Mouse (Mus musculus) G1E (cell line): ENCODE results near the gene Vipr1. TPM values are rescaled to one million over a fixed set of nuclear protein-coding genes. Genes with fewer than 3 reads are reported as not detected.

ENCODE experiments used
- ATAC-seq: 2 replicates; pipeline ENCODE4 v1.8.0; 2016; ENCODE audit warnings: mild to moderate bottlenecking; ENCODE audit not compliant: insufficient number of reproducible peaks, poor library complexity, low FRiP score, severe bottlenecking; ENCODE audit errors: extremely low read depth
- DNase-seq: peaks from one replicate; pipeline ENCODE4 v3.0.0; 2012; ENCODE audit warnings: low spot score
- H3K27me3 ChIP-seq: 2 replicates; pipeline ENCODE4 v1.6.1; 2012; ENCODE audit warnings: mild to moderate bottlenecking, low read length, inconsistent platforms; ENCODE audit not compliant: insufficient read depth
- H3K36me3 ChIP-seq: replicated peaks from 2 replicates; pipeline ENCODE3; 2012; ENCODE audit warnings: mild to moderate bottlenecking, inconsistent platforms
- H3K4me1 ChIP-seq: 2 replicates; pipeline ENCODE4 v1.6.1; 2012; ENCODE audit warnings: low read depth, low read length, inconsistent platforms, mixed read lengths; ENCODE audit not compliant: insufficient read depth
- H3K4me3 ChIP-seq: 2 replicates; pipeline ENCODE4 v1.5.1; 2012; ENCODE audit warnings: low read depth, mild to moderate bottlenecking, inconsistent platforms, low read length, moderate library complexity, mixed read lengths
- H3K9me3 ChIP-seq: replicated peaks from 2 replicates; pipeline ENCODE4 v1.6.1; 2012; ENCODE audit warnings: inconsistent platforms
- CTCF ChIP-seq: IDR thresholded peaks from 2 replicates; pipeline ENCODE4 v1.5.1; 2012; ENCODE audit warnings: low read depth, low read length, inconsistent platforms, mixed read lengths
- GATA1 ChIP-seq: IDR thresholded peaks from 2 replicates; pipeline ENCODE4 v1.6.1; 2012; ENCODE audit warnings: borderline replicate concordance, low read length, inconsistent platforms, mixed read lengths
- GATA2 ChIP-seq: IDR thresholded peaks from 2 replicates; pipeline ENCODE4 v1.6.1; 2012; ENCODE audit warnings: low read depth, low read length, inconsistent platforms, borderline replicate concordance
- POLR2AphosphoS5 ChIP-seq: IDR thresholded peaks from 2 replicates; pipeline ENCODE4 v1.6.1; 2012; ENCODE audit warnings: low read depth, low read length, inconsistent platforms; ENCODE audit not compliant: insufficient replicate concordance
- TAL1 ChIP-seq: conservative IDR thresholded peaks from 2 replicates; pipeline ENCODE4 v1.6.1; 2012; ENCODE audit warnings: low read depth, low read length, inconsistent platforms, mixed read lengths
- polyA plus RNA-seq: library from polyadenylated mRNA; stranded (reverse); fragments of >175 nt; gene quantifications from 2 replicates; pipeline ENCODE4 v1.2.3, GENCODE M21; 2012
- total RNA-seq, 2 experiments: library from RNA; stranded (forward) in 1 of 2; stranded (reverse) in 1 of 2; fragments of 200-1000 nt in 1 of 2; fragments of >200 nt in 1 of 2; fragmentation: Nextera tagmentation in 1 of 2; gene quantifications; 2 replicates each; pipeline ENCODE4 v1.2.3; 2014 to 2017

The Vipr1 gene
- total and polyA plus RNA-seq, 3 experiments = under 0.01 TPM; not detected in 2

DNA sequence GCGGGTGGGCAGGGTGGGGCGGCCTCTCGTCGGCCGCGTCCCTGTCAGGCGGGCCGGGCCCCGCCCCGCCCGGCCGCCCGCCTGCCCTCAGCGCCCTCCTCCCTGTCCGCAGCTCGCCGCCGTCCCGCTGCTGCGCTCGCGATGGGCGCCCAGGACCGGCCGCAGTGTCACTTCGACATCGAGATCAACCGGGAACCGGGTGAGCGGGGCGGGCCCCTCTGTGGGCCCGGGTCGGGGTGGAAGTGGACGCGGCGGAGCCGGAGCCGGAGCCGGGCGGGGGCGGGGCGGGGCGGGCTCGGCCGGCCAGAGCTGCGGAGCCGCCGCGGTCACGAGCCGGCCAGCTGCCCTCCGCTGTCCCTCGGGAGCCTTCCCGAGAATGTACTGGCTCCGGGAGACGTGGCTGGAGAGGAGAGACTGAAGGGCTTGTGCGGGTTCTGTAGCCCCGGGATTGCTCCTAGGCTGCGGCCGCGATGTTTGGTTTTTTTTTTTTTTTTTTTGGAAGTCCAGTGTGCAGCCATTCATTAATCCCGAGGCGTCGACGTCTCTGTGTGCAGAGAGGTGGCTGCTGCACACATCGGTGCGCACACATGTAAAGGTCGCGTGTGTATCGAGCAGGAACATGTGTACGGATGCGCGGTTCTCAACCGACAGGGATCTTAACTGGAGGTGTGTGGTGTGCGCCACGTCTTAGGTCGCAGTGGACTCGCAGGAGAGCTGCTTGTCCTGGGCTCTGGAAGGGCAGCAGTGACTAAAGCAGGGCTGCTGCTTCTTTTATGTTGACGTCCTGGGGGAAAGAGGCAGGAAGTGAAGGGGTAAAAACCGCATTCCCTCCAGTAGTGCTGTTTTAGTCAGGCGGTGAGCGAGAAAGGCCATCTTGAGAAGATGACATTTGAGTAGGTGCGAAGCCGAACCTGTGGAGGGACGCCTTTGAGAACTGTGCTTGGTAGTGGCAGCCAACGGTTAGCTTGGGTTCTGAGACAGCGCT lies 77.1 kb downstream of the Vipr1 start:
- Histone ChIP-seq H3K36me3 (peaks cover 12% of the 10 kb centered on the region), H3K4me1 (peaks cover 19% of the 10 kb centered on the region), H3K27me3 (no peaks in the 10 kb centered on the region), H3K9me3 (peaks cover 3% of the 10 kb centered on the region; the same call in 1 of the 2 replicates), H3K4me3 (peak overlapping the region; percentile 79)
- TF ChIP-seq CTCF (no peak), TAL1 (no peak), GATA1 (no peak), GATA2 (no peak), POLR2AphosphoS5 (no peak)
- ATAC-seq (0 out of 2 replicates have a peak, but pooled peaks have one; percentile 2), DNase-seq (peak; percentile 26)

Other genes starting within 250 kb of the Vipr1 start
- not detected in 2 replicates for gene Cck, start 147.0 kb upstream of the Vipr1 start, total RNA-seq (2014; fragmentation: Nextera tagmentation)
- not detected in 2 replicates for gene Cck, start 147.0 kb upstream of the Vipr1 start, total RNA-seq (2017)
- not detected in 2 replicates for gene Cck, start 147.0 kb upstream of the Vipr1 start, polyA plus RNA-seq
- gene Lyzl4, start 620 bp upstream of the Vipr1 start, total RNA-seq (2014; fragmentation: Nextera tagmentation) = not detected in 2 replicates
- gene Lyzl4, start 620 bp upstream of the Vipr1 start, total RNA-seq (2017) = not detected in 2 replicates
- not detected in 2 replicates for gene Lyzl4, start 620 bp upstream of the Vipr1 start, polyA plus RNA-seq
- 4.1 and 4.7 TPM in 2 replicates for gene Sec22c, start 62.8 kb downstream of the Vipr1 start, total RNA-seq (2014; fragmentation: Nextera tagmentation)
- gene Sec22c, start 62.8 kb downstream of the Vipr1 start, total RNA-seq (2017) = 3.0 and 3.6 TPM in 2 replicates
- gene Sec22c, start 62.8 kb downstream of the Vipr1 start, polyA plus RNA-seq = 3.3 and 4.8 TPM in 2 replicates
- gene Ss18l2, start 67.6 kb downstream of the Vipr1 start, total RNA-seq (2014; fragmentation: Nextera tagmentation) = 12.9 and 19.0 TPM in 2 replicates
- gene Ss18l2, start 67.6 kb downstream of the Vipr1 start, total RNA-seq (2017) = 39.7 and 52.8 TPM in 2 replicates
- gene Ss18l2, start 67.6 kb downstream of the Vipr1 start, polyA plus RNA-seq = 7.1 and 9.7 TPM in 2 replicates
- gene Nktr, start 76.5 kb downstream of the Vipr1 start, total RNA-seq (2014; fragmentation: Nextera tagmentation) = 267 and 339 TPM in 2 replicates
- gene Nktr, start 76.5 kb downstream of the Vipr1 start, total RNA-seq (2017) = 109 and 135 TPM in 2 replicates
- 22.6 and 33.2 TPM in 2 replicates for gene Nktr, start 76.5 kb downstream of the Vipr1 start, polyA plus RNA-seq
- gene Zfp651, start 116.6 kb downstream of the Vipr1 start, total RNA-seq (2014; fragmentation: Nextera tagmentation) = not detected in 2 replicates
- 0.05 and 0.12 TPM in 2 replicates for gene Zfp651, start 116.6 kb downstream of the Vipr1 start, total RNA-seq (2017)
- 0.07 and 0.08 TPM in 2 replicates for gene Zfp651, start 116.6 kb downstream of the Vipr1 start, polyA plus RNA-seq
- not detected in 2 replicates for gene Klhl40, start 134.9 kb downstream of the Vipr1 start, total RNA-seq (2014; fragmentation: Nextera tagmentation)
- gene Klhl40, start 134.9 kb downstream of the Vipr1 start, total RNA-seq (2017) = not detected in 2 replicates
- gene Klhl40, start 134.9 kb downstream of the Vipr1 start, polyA plus RNA-seq = not detected in 2 replicates
- not detected in 2 replicates for gene Hhatl, start 149.8 kb downstream of the Vipr1 start, total RNA-seq (2014; fragmentation: Nextera tagmentation)
- gene Hhatl, start 149.8 kb downstream of the Vipr1 start, total RNA-seq (2017) = not detected in 2 replicates
- not detected in 2 replicates for gene Hhatl, start 149.8 kb downstream of the Vipr1 start, polyA plus RNA-seq
- gene Ccdc13, start 196.7 kb downstream of the Vipr1 start, total RNA-seq (2014; fragmentation: Nextera tagmentation) = not detected in 2 replicates
- gene Ccdc13, start 196.7 kb downstream of the Vipr1 start, total RNA-seq (2017) = 0.33 TPM in 1 of 2 replicates, not detected in the other
- gene Ccdc13, start 196.7 kb downstream of the Vipr1 start, polyA plus RNA-seq = 0.09 TPM in 1 of 2 replicates, not detected in the other
- gene Higd1a, start 215.6 kb downstream of the Vipr1 start, total RNA-seq (2014; fragmentation: Nextera tagmentation) = 45.8 and 54.5 TPM in 2 replicates
- gene Higd1a, start 215.6 kb downstream of the Vipr1 start, total RNA-seq (2017) = 114 and 136 TPM in 2 replicates
- 71.6 and 73.3 TPM in 2 replicates for gene Higd1a, start 215.6 kb downstream of the Vipr1 start, polyA plus RNA-seq